Mouse (Mus musculus) liver, embryonic 15.5 days (tissue): Measurements from ENCODE around the gene Kif5a. TPM values are rescaled to one million over a fixed set of nuclear protein-coding genes. Genes with fewer than 3 reads are reported as not detected.
A peak's percentile ranks its signal among the peaks of the same experiment; 100 is the strongest.

Source experiments
- ATAC-seq: fragments of 200-750 bp; cut with Nextera tagmentation; 2 replicates; pipeline ENCODE4 v1.8.0; 2017; ENCODE audit warnings: moderate number of reproducible peaks, mild to moderate bottlenecking, moderate library complexity; ENCODE audit not compliant: insufficient read depth
- H3K27ac ChIP-seq: fragments of 300-500 bp; sonication (generic); replicated peaks from 2 replicates; pipeline ENCODE4 v1.5.1; 2015; ENCODE audit warnings: mild to moderate bottlenecking, inconsistent platforms
- H3K27me3 ChIP-seq: fragments of 300-500 bp; sonication (generic); 2 replicates; pipeline ENCODE4 v1.6.1; 2015; ENCODE audit warnings: mild to moderate bottlenecking, inconsistent platforms
- H3K36me3 ChIP-seq: fragments of 300-500 bp; sonication (generic); replicated peaks from 2 replicates; pipeline ENCODE4 v1.6.1; 2015; ENCODE audit warnings: moderate library complexity, mild to moderate bottlenecking, inconsistent platforms
- H3K4me1 ChIP-seq: fragments of 300-500 bp; sonication (generic); replicated peaks from 2 replicates; pipeline ENCODE4 v1.6.1; 2015; ENCODE audit warnings: inconsistent platforms
- H3K4me2 ChIP-seq: fragments of 300-500 bp; sonication (generic); 2 replicates; pipeline ENCODE4 v1.6.1; 2015; ENCODE audit warnings: moderate library complexity, mild to moderate bottlenecking, inconsistent platforms
- H3K4me3 ChIP-seq: fragments of 300-500 bp; sonication (generic); replicated peaks from 2 replicates; pipeline ENCODE4 v1.5.1; 2015; ENCODE audit warnings: mild to moderate bottlenecking, inconsistent platforms
- H3K9ac ChIP-seq: fragments of 300-500 bp; sonication (generic); 2 replicates; pipeline ENCODE4 v1.6.1; 2015; ENCODE audit warnings: moderate library complexity, mild to moderate bottlenecking, inconsistent platforms
- H3K9me3 ChIP-seq: fragments of 300-500 bp; sonication (generic); replicated peaks from 2 replicates; pipeline ENCODE4 v1.6.1; 2016; ENCODE audit warnings: inconsistent platforms
- WGBS: fragments of 180-500 bp; shearing (Covaris S2); methylation state at CpG from one replicate; pipeline ENCODE4 v1.1.7; 2015; ENCODE audit warnings: mixed read lengths; ENCODE audit not compliant: insufficient replicate concordance; 5-methylcytosine and 5-hydroxymethylcytosine counted together
- polyA plus RNA-seq: library from polyadenylated mRNA; unstranded; fragments of >200 nt; fragmentation: Nextera tagmentation; extraction: Ambion mirVana; gene quantifications from 2 replicates; pipeline ENCODE4 v1.2.1, GENCODE M21; 2015

Kif5a gene
- polyA plus RNA-seq, 1 experiment from 2014 or later: 0.21 TPM

- Histone ChIP-seq H3K27ac (no peak overlapping the region), H3K9me3 (no peaks in the 10 kb centered on the region), H3K36me3 (no peaks in the 10 kb centered on the region), H3K4me1 (peaks cover 35% of the 10 kb centered on the region), H3K4me3 (no peak overlapping the region), H3K27me3 (peaks cover 48% of the 10 kb centered on the region), H3K9ac (no peak overlapping the region), H3K4me2 (no peak overlapping the region)
- no peak for ATAC-seq
- WGBS: 53% methylated on average over 8 of the region's 8 CpGs
These were observed 36.0 kb downstream of the Kif5a start for GRCm38 (mm10) chr10:127227163-127227562.

GRCm38 (mm10) chr10:127226318-127226895 lies 36.7 kb downstream of the Kif5a start:
- ATAC-seq: no peak
- H3K27me3 ChIP-seq: peaks cover 45% of the 10 kb centered on the region
- H3K36me3 ChIP-seq: no peaks in the 10 kb centered on the region
- no peak overlapping the region for H3K4me3 ChIP-seq
- H3K4me1 ChIP-seq: peaks cover 31% of the 10 kb centered on the region
- no peak overlapping the region for H3K27ac ChIP-seq
- WGBS: 57% methylated on average over 8 of the region's 8 CpGs
- H3K4me2 ChIP-seq: no peak overlapping the region
- no peaks in the 10 kb centered on the region for H3K9me3 ChIP-seq
- H3K9ac ChIP-seq: no peak overlapping the region

- Histone ChIP-seq H3K27ac (no peak overlapping the region), H3K9ac (no peak overlapping the region), H3K9me3 (no peaks in the 10 kb centered on the region), H3K4me3 (no peak overlapping the region), H3K36me3 (no peaks in the 10 kb centered on the region), H3K4me1 (peaks cover 28% of the 10 kb centered on the region), H3K4me2 (no peak overlapping the region), H3K27me3 (peaks cover 44% of the 10 kb centered on the region)
- ATAC-seq: no peak
- 20% methylated on average over 10 of the region's 10 CpGs for WGBS
These were observed 37.4 kb downstream of the Kif5a start for GRCm38 (mm10) chr10:127225732-127226131.

GRCm38 (mm10) chr10:127225213-127225612 lies 37.9 kb downstream of the Kif5a start:
- no peak overlapping the region for H3K4me3 ChIP-seq
- no peak overlapping the region for H3K4me2 ChIP-seq
- H3K27me3 ChIP-seq: peaks cover 38% of the 10 kb centered on the region
- no peak for ATAC-seq
- no peaks in the 10 kb centered on the region for H3K36me3 ChIP-seq
- 52% methylated on average over 6 of the region's 6 CpGs for WGBS
- H3K9me3 ChIP-seq: no peaks in the 10 kb centered on the region
- peaks cover 22% of the 10 kb centered on the region for H3K4me1 ChIP-seq
- H3K27ac ChIP-seq: no peak overlapping the region
- no peak overlapping the region for H3K9ac ChIP-seq

- 66% methylated on average over 2 of the region's 2 CpGs for WGBS
- no peaks in the 10 kb centered on the region; the same call in 1 of the 2 replicates for H3K27me3 ChIP-seq
- no peak overlapping the region for H3K4me3 ChIP-seq
- H3K36me3 ChIP-seq: no peaks in the 10 kb centered on the region
- H3K27ac ChIP-seq: no peak overlapping the region
- no peak overlapping the region for H3K4me2 ChIP-seq
- no peak for ATAC-seq
- peaks cover 17% of the 10 kb centered on the region for H3K4me1 ChIP-seq
- no peak overlapping the region for H3K9ac ChIP-seq
- no peaks in the 10 kb centered on the region for H3K9me3 ChIP-seq
These were observed 44.8 kb downstream of the Kif5a start for GRCm38 (mm10) chr10:127218339-127218738.

- no peak for ATAC-seq
- H3K27me3 ChIP-seq: no peaks in the 10 kb centered on the region
- H3K36me3 ChIP-seq: no peaks in the 10 kb centered on the region
- H3K4me1 ChIP-seq: peaks cover 24% of the 10 kb centered on the region
- H3K4me2 ChIP-seq: no peak overlapping the region
- no peak overlapping the region for H3K4me3 ChIP-seq
- H3K9me3 ChIP-seq: no peaks in the 10 kb centered on the region
- no peak overlapping the region for H3K27ac ChIP-seq
- H3K9ac ChIP-seq: no peak overlapping the region
These were observed 46.0 kb downstream of the Kif5a start for GRCm38 (mm10) chr10:127217177-127217576.

GRCm38 (mm10) chr10:127216456-127216855 lies 46.7 kb downstream of the Kif5a start:
- 86% methylated on average over 11 of the region's 11 CpGs for WGBS
- H3K4me3 ChIP-seq: no peak overlapping the region
- no peak overlapping the region for H3K27ac ChIP-seq
- peaks cover 27% of the 10 kb centered on the region for H3K4me1 ChIP-seq
- ATAC-seq: no peak
- no peak overlapping the region for H3K9ac ChIP-seq
- H3K36me3 ChIP-seq: no peaks in the 10 kb centered on the region
- H3K9me3 ChIP-seq: no peaks in the 10 kb centered on the region
- H3K4me2 ChIP-seq: no peak overlapping the region
- H3K27me3 ChIP-seq: no peaks in the 10 kb centered on the region

GRCm38 (mm10) chr10:127214422-127214803 lies 48.7 kb downstream of the Kif5a start:
- no peaks in the 10 kb centered on the region for H3K9me3 ChIP-seq
- H3K4me1 ChIP-seq: peaks cover 43% of the 10 kb centered on the region
- H3K36me3 ChIP-seq: peaks cover 2% of the 10 kb centered on the region; the same call in 1 of the 2 replicates
- H3K4me2 ChIP-seq: no peak overlapping the region
- H3K27me3 ChIP-seq: no peaks in the 10 kb centered on the region
- 25% methylated on average over 1 of the region's 1 CpGs for WGBS
- no peak for ATAC-seq
- H3K9ac ChIP-seq: no peak overlapping the region
- H3K27ac ChIP-seq: 0 out of 2 replicates have a peak overlapping the region, but pooled peaks have one; percentile 8
- no peak overlapping the region for H3K4me3 ChIP-seq

- 73% methylated on average over 13 of the region's 13 CpGs for WGBS
- Histone ChIP-seq H3K4me1 (peaks cover 48% of the 10 kb centered on the region), H3K27me3 (no peaks in the 10 kb centered on the region), H3K36me3 (peaks cover 7% of the 10 kb centered on the region), H3K4me3 (no peak overlapping the region), H3K27ac (0 out of 2 replicates have a peak overlapping the region, but pooled peaks have one; percentile 8), H3K9me3 (no peaks in the 10 kb centered on the region), H3K9ac (no peak overlapping the region), H3K4me2 (no peak overlapping the region)
- ATAC-seq: no peak
These were observed 49.3 kb downstream of the Kif5a start for GRCm38 (mm10) chr10:127213704-127214421.

- Histone ChIP-seq H3K4me2 (no peak overlapping the region), H3K27me3 (no peaks in the 10 kb centered on the region), H3K4me1 (peaks cover 53% of the 10 kb centered on the region), H3K36me3 (peaks cover 13% of the 10 kb centered on the region), H3K9ac (no peak overlapping the region), H3K4me3 (no peak overlapping the region), H3K27ac (no peak overlapping the region), H3K9me3 (no peaks in the 10 kb centered on the region)
- 92% methylated on average over 8 of the region's 8 CpGs for WGBS
- ATAC-seq: no peak
These were observed 49.9 kb downstream of the Kif5a start for GRCm38 (mm10) chr10:127213272-127213671.

GRCm38 (mm10) chr10:127211414-127211854 lies 51.7 kb downstream of the Kif5a start, which contains the start of gene Pip4k2c:
Pip4k2c (minus strand) TSS chr10:127211585.
- WGBS: under 1% methylated on average over 47 of the region's 47 CpGs
- peak within 1 kb of the TSS; percentile 88 for H3K27ac ChIP-seq
- peak within 1 kb of the TSS; percentile 93 for H3K4me3 ChIP-seq
- H3K4me2 ChIP-seq: peak within 1 kb of the TSS; percentile 84
- H3K4me1 ChIP-seq: peaks cover 61% of the 10 kb centered on the region
- peak; percentile 92 for ATAC-seq
- no peaks in the 10 kb centered on the region for H3K27me3 ChIP-seq
- peaks cover 31% of the 10 kb centered on the region for H3K36me3 ChIP-seq
- peak within 1 kb of the TSS; percentile 95 for H3K9ac ChIP-seq
- H3K9me3 ChIP-seq: no peaks in the 10 kb centered on the region
